Mouse (Mus musculus): Measurements from ENCODE around the gene Rbfox1. TPM values are rescaled to one million over a fixed set of nuclear protein-coding genes. Genes with fewer than 3 reads are reported as not detected.

The Rbfox1 gene
- polyA plus RNA-seq, 1 experiment from 2014 or later = 1.9 TPM

GRCm38 (mm10) chr16:5997136-5997535 lies 112.0 kb downstream of the Rbfox1 start:
- Histone ChIP-seq H3K27ac (replicated peaks) (no peak overlapping the region), H3K4me3 (ENCODE audit: low read depth, low read length) (no peak overlapping the region), H3K4me2 (replicated peaks; ENCODE audit: low read depth) (no peak overlapping the region), H3K9ac (ENCODE audit: low read length) (no peak overlapping the region), H3K36me3 (ENCODE audit: control insufficient read depth, insufficient read depth, low read length) (no peaks in the 10 kb centered on the region), H3K9me3 (ENCODE audit: control insufficient read depth, low read length) (no peaks in the 10 kb centered on the region), H3K4me1 (replicated peaks; ENCODE audit: control insufficient read depth, insufficient read depth) (no peaks in the 10 kb centered on the region), H3K27me3 (ENCODE audit: control insufficient read depth, insufficient read depth, low read length) (no peaks in the 10 kb centered on the region)
- TF ChIP-seq CTCF (IDR thresholded peaks at IDR 0.05; ENCODE audit: low read depth) = no peak
- no peak for TF ChIP-seq EP300 (optimal IDR thresholded peaks at IDR 0.05)
- no peak for DNase-seq (ENCODE audit: low spot score)
- WGBS = 68% methylated on average over 4 of the region's 4 CpGs
- no peak for ATAC-seq (ENCODE audit: low FRiP score, low TSS enrichment)

GRCm38 (mm10) chr16:5997651-5998050 lies 112.5 kb downstream of the Rbfox1 start:
- TF ChIP-seq EP300 (optimal IDR thresholded peaks at IDR 0.05) = no peak
- TF ChIP-seq CTCF (IDR thresholded peaks at IDR 0.05; ENCODE audit: low read depth) = no peak
- no peaks in the 10 kb centered on the region for H3K36me3 ChIP-seq (ENCODE audit: control insufficient read depth, insufficient read depth, low read length)
- H3K4me1 ChIP-seq (replicated peaks; ENCODE audit: control insufficient read depth, insufficient read depth) = no peaks in the 10 kb centered on the region
- H3K27ac ChIP-seq (replicated peaks) = no peak overlapping the region
- DNase-seq (ENCODE audit: low spot score) = no peak
- H3K4me3 ChIP-seq (ENCODE audit: low read depth, low read length) = no peak overlapping the region
- no peaks in the 10 kb centered on the region for H3K9me3 ChIP-seq (ENCODE audit: control insufficient read depth, low read length)
- no peak for ATAC-seq (ENCODE audit: low FRiP score, low TSS enrichment)
- no peak overlapping the region for H3K9ac ChIP-seq (ENCODE audit: low read length)
- no peak overlapping the region for H3K4me2 ChIP-seq (replicated peaks; ENCODE audit: low read depth)
- H3K27me3 ChIP-seq (ENCODE audit: control insufficient read depth, insufficient read depth, low read length) = no peaks in the 10 kb centered on the region
- 79% methylated on average over 4 of the region's 4 CpGs for WGBS

- Histone ChIP-seq H3K27me3 (ENCODE audit: control insufficient read depth, insufficient read depth, low read length) (no peaks in the 10 kb centered on the region), H3K4me1 (replicated peaks; ENCODE audit: control insufficient read depth, insufficient read depth) (no peaks in the 10 kb centered on the region), H3K4me2 (replicated peaks; ENCODE audit: low read depth) (no peak overlapping the region), H3K36me3 (ENCODE audit: control insufficient read depth, insufficient read depth, low read length) (no peaks in the 10 kb centered on the region), H3K9me3 (ENCODE audit: control insufficient read depth, low read length) (no peaks in the 10 kb centered on the region), H3K27ac (replicated peaks) (no peak overlapping the region), H3K4me3 (ENCODE audit: low read depth, low read length) (no peak overlapping the region), H3K9ac (ENCODE audit: low read length) (no peak overlapping the region)
- ATAC-seq (ENCODE audit: low FRiP score, low TSS enrichment) (no peak), DNase-seq (ENCODE audit: low spot score) (no peak)
- 43% methylated on average over 1 of the region's 1 CpGs for WGBS
- TF ChIP-seq EP300 (optimal IDR thresholded peaks at IDR 0.05) (no peak), CTCF (IDR thresholded peaks at IDR 0.05; ENCODE audit: low read depth) (no peak)
Observed at GRCm38 (mm10) chr16:6000016-6000415, 114.9 kb downstream of the Rbfox1 start.

- Histone ChIP-seq H3K9me3 (ENCODE audit: control insufficient read depth, low read length) (no peaks in the 10 kb centered on the region), H3K9ac (ENCODE audit: low read length) (no peak overlapping the region), H3K4me2 (replicated peaks; ENCODE audit: low read depth) (no peak overlapping the region), H3K4me1 (replicated peaks; ENCODE audit: control insufficient read depth, insufficient read depth) (no peaks in the 10 kb centered on the region), H3K27me3 (ENCODE audit: control insufficient read depth, insufficient read depth, low read length) (no peaks in the 10 kb centered on the region), H3K36me3 (ENCODE audit: control insufficient read depth, insufficient read depth, low read length) (no peaks in the 10 kb centered on the region), H3K4me3 (ENCODE audit: low read depth, low read length) (no peak overlapping the region), H3K27ac (replicated peaks) (no peak overlapping the region)
- TF ChIP-seq EP300 (optimal IDR thresholded peaks at IDR 0.05) (no peak), CTCF (IDR thresholded peaks at IDR 0.05; ENCODE audit: low read depth) (no peak)
- no peak for DNase-seq (ENCODE audit: low spot score)
- no peak for ATAC-seq (ENCODE audit: low FRiP score, low TSS enrichment)
Observed at GRCm38 (mm10) chr16:6006996-6007395, 121.8 kb downstream of the Rbfox1 start.

- DNase-seq (ENCODE audit: low spot score) = no peak
- Histone ChIP-seq H3K9ac (ENCODE audit: low read length) (no peak overlapping the region), H3K27ac (replicated peaks) (no peak overlapping the region), H3K9me3 (ENCODE audit: control insufficient read depth, low read length) (no peaks in the 10 kb centered on the region), H3K27me3 (ENCODE audit: control insufficient read depth, insufficient read depth, low read length) (no peaks in the 10 kb centered on the region), H3K4me3 (ENCODE audit: low read depth, low read length) (no peak overlapping the region), H3K4me1 (replicated peaks; ENCODE audit: control insufficient read depth, insufficient read depth) (no peaks in the 10 kb centered on the region), H3K36me3 (ENCODE audit: control insufficient read depth, insufficient read depth, low read length) (no peaks in the 10 kb centered on the region), H3K4me2 (replicated peaks; ENCODE audit: low read depth) (no peak overlapping the region)
- 71% methylated on average over 3 of the region's 3 CpGs for WGBS
- no peak for ATAC-seq (ENCODE audit: low FRiP score, low TSS enrichment)
- no peak for TF ChIP-seq CTCF (IDR thresholded peaks at IDR 0.05; ENCODE audit: low read depth)
- no peak for TF ChIP-seq EP300 (optimal IDR thresholded peaks at IDR 0.05)
Observed at GRCm38 (mm10) chr16:6012853-6013252, 127.7 kb downstream of the Rbfox1 start.

GRCm38 (mm10) chr16:6018639-6019038 lies 133.5 kb downstream of the Rbfox1 start:
- Histone ChIP-seq H3K27me3 (ENCODE audit: control insufficient read depth, insufficient read depth, low read length) (no peaks in the 10 kb centered on the region), H3K4me2 (replicated peaks; ENCODE audit: low read depth) (no peak overlapping the region), H3K9me3 (ENCODE audit: control insufficient read depth, low read length) (no peaks in the 10 kb centered on the region), H3K9ac (ENCODE audit: low read length) (no peak overlapping the region), H3K4me3 (ENCODE audit: low read depth, low read length) (no peak overlapping the region), H3K36me3 (ENCODE audit: control insufficient read depth, insufficient read depth, low read length) (no peaks in the 10 kb centered on the region), H3K4me1 (replicated peaks; ENCODE audit: control insufficient read depth, insufficient read depth) (no peaks in the 10 kb centered on the region), H3K27ac (replicated peaks) (no peak overlapping the region)
- no peak for TF ChIP-seq EP300 (optimal IDR thresholded peaks at IDR 0.05)
- peak; percentile 76 for TF ChIP-seq CTCF (IDR thresholded peaks at IDR 0.05; ENCODE audit: low read depth)
- DNase-seq (ENCODE audit: low spot score) = peak; percentile 63
- WGBS = 35% methylated on average over 5 of the region's 5 CpGs
- ATAC-seq (ENCODE audit: low FRiP score, low TSS enrichment) = no peak
